Mouse (Mus musculus): ENCODE results near the gene Lrrc61.

- TF ChIP-seq CTCF (IDR thresholded peaks at IDR 0.05; ENCODE audit: low read depth) (no peak), EP300 (IDR thresholded peaks at IDR 0.05; ENCODE audit: low read depth) (no peak)
Measured at GRCm38 (mm10) chr6:48579215-48579648, 24.6 kb downstream of the Lrrc61 start.

Data from heart, postnatal 0 days (tissue).